Mouse (Mus musculus): ENCODE measurements at regions not wholly inside any gene's neighbourhood (a gene's known extent, or its start where the extent isn't known, plus 50 kb on each side); places are given as distances from the start of the nearest gene placed in this dataset.

DNA sequence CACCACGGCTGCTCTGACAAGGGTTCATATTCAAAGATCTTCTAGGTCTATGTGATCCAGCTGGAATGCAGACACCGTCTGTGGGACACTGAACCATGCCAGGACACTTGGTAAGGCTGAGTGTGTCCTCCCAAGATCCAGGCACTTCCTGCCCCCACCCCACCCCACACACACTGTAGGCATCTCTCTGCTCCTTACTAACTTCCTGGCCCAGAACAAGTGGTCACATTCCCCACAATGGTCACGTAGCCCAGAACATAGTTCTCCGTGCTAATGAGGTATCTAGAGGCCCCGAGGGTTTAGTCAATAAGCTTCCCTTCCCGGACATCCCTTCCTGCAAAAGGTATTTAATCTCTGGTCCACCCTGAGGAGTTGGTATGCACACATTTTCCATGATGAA lies 54.5 kb upstream of the Cav2 start:
- TF ChIP-seq CTCF (IDR thresholded peaks at IDR 0.05; ENCODE audit: control insufficient read depth, insufficient read depth, insufficient replicate concordance, low read depth, low read length) (no peak), POLR2A (IDR thresholded peaks at IDR 0.05; ENCODE audit: control insufficient read depth, low read depth, low read length) (no peak)
